Mouse (Mus musculus) forebrain, postnatal 0 days (tissue): ENCODE measurements around the gene Gm20708. TPM values are rescaled to one million over a fixed set of nuclear protein-coding genes. Genes with fewer than 3 reads are reported as not detected.

ENCODE experiments used
- ATAC-seq: fragments of 200-750 bp; cut with Nextera tagmentation; 2 replicates; pipeline ENCODE4 v1.8.0; 2017; ENCODE audit warnings: mild to moderate bottlenecking, moderate library complexity
- DNase-seq: peaks from one replicate; pipeline ENCODE4 v3.0.0-alpha.2; 2015
- H3K27ac ChIP-seq: fragments of 300-500 bp; sonication (generic); 2 replicates; pipeline ENCODE4 v1.5.1; 2014; ENCODE audit warnings: low read depth, mild to moderate bottlenecking, antibody characterized with exemption, low read length, moderate library complexity, mixed read lengths
- H3K27me3 ChIP-seq: fragments of 300-500 bp; sonication (generic); 2 replicates; pipeline ENCODE4 v1.6.1; 2014; ENCODE audit warnings: mild to moderate bottlenecking, low read length, mixed read lengths; ENCODE audit not compliant: insufficient read depth
- H3K36me3 ChIP-seq: fragments of 300-500 bp; sonication (generic); 2 replicates; pipeline ENCODE4 v1.6.1; 2014; ENCODE audit warnings: mild to moderate bottlenecking, moderate library complexity; ENCODE audit not compliant: insufficient read depth
- H3K4me1 ChIP-seq: fragments of 300-500 bp; sonication (generic); 2 replicates; pipeline ENCODE4 v1.6.1; 2014; ENCODE audit warnings: antibody characterized with exemption; ENCODE audit not compliant: insufficient read depth
- H3K4me2 ChIP-seq: fragments of 300-500 bp; sonication (generic); 2 replicates; pipeline ENCODE4 v1.6.1; 2014; ENCODE audit warnings: low read depth, mild to moderate bottlenecking, moderate library complexity
- H3K4me3 ChIP-seq: fragments of 300-500 bp; sonication (generic); 2 replicates; pipeline ENCODE4 v1.5.1; 2014; ENCODE audit warnings: low read depth, low read length, mixed read lengths
- H3K9ac ChIP-seq: fragments of 300-500 bp; sonication (generic); 2 replicates; pipeline ENCODE4 v1.6.1; 2014; ENCODE audit warnings: mild to moderate bottlenecking
- H3K9me3 ChIP-seq: fragments of 300-500 bp; sonication (generic); 2 replicates; pipeline ENCODE4 v1.6.1; 2016; ENCODE audit warnings: low read length
- CTCF ChIP-seq: sonication (generic); IDR thresholded peaks from 2 replicates; pipeline ENCODE4 v1.5.1; 2016; ENCODE audit warnings: antibody characterized with exemption, control low read depth, low read depth
- WGBS: fragments of 180-500 bp; shearing (Covaris S2); extraction: QIAGEN DNeasy Blood & Tissue Kit; methylation state at CpG from one replicate; pipeline ENCODE4 v1.1.7; 2014; 5-methylcytosine and 5-hydroxymethylcytosine counted together
- polyA plus RNA-seq: library from polyadenylated mRNA; unstranded; fragments of >200 nt; fragmentation: Nextera tagmentation; extraction: Ambion mirVana; gene quantifications from 2 replicates; pipeline ENCODE4 v1.2.1, GENCODE M21; 2015
- total RNA-seq: library from RNA; depleted of rRNA; stranded (reverse); fragments of >200 nt; gene quantifications from 2 replicates; pipeline ENCODE4 v1.2.3, GENCODE M21; 2014

Gene Gm20708
- total and polyA plus RNA-seq, 2 experiments from 2014 or later: 1.1 to 2.0 TPM

DNA sequence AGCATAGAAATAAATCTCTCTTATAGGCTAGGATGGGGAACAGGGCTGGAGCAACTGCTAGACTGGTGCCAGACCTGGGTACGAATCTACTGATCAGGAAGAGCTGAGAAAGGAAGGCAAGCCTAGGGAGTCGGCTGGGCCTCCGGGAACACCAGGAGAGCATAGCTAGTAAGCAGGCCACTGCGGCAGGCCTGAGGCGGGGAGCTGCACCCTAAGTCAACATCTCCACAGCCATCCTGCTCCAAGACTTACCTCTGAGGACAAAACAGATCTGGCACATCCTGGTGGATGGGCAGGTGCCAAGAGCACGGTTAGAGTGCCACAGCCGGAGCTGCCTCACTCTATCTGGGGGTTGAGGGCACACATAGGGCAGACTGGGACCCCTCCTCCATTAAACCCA, 10.7 kb downstream of the Gm20708 start:
- H3K9me3 ChIP-seq: no peaks in the 10 kb centered on the region
- no peak for ATAC-seq
- H3K4me3 ChIP-seq: no peak overlapping the region
- H3K9ac ChIP-seq: no peak overlapping the region
- H3K27ac ChIP-seq: no peak overlapping the region
- 96% methylated on average over 7 of the region's 7 CpGs for WGBS
- H3K36me3 ChIP-seq: no peaks in the 10 kb centered on the region
- H3K27me3 ChIP-seq: no peaks in the 10 kb centered on the region
- H3K4me2 ChIP-seq: no peak overlapping the region
- no peak for DNase-seq
- no peak for TF ChIP-seq CTCF
- H3K4me1 ChIP-seq: peaks cover 1% of the 10 kb centered on the region; the same call in 1 of the 2 replicates

DNA sequence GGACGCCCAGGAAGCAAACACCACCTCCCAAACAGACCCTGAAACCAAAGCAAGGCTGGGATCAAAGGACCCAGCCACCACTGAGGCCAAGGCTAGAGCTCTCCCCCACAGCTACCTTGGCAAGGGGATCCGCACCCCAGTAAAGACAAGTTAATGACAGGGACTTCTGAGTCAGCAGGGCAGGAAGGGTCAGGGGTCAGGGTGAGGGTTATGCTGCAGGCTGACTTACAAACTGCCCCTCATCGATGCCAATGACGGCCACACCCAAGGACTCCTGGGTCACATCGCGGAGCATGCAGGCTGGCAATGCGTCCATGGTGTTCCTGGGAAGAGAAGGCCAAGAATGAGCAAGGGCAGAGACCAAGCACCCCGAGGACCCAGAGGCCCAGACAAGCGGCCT, 12.4 kb downstream of the Gm20708 start:
- ATAC-seq: no peak
- no peak overlapping the region for H3K9ac ChIP-seq
- H3K36me3 ChIP-seq: no peaks in the 10 kb centered on the region
- no peaks in the 10 kb centered on the region for H3K9me3 ChIP-seq
- H3K4me3 ChIP-seq: no peak overlapping the region
- peaks cover 5% of the 10 kb centered on the region; the same call in 1 of the 2 replicates for H3K4me1 ChIP-seq
- no peak overlapping the region for H3K27ac ChIP-seq
- no peak for DNase-seq
- H3K27me3 ChIP-seq: no peaks in the 10 kb centered on the region
- no peak overlapping the region for H3K4me2 ChIP-seq
- WGBS: 96% methylated on average over 9 of the region's 9 CpGs
- no peak for TF ChIP-seq CTCF

DNA sequence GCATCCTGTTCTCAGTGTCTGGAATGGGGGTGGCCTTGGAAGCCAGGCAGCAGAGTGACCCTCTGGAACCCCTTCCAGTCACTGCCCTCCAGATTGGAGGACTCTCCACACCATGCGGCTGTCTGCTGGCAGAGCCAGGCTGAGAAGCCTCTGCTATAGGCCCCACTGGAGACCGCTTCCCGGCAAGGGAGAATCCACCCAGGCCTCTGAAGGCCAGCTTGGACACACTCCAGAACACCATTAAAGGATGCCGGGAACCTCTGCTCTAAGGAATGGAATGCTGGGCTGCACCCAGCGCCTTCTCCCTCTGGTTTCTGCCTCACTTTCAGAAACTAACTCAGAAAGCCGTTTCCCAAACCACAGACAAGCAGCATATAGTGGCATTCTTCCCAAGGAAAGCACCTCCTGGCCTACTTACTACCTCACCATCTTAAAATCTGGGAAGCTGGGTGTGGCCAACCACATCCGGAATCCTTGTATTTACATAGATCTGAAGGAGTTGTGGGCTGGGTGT, 13.3 kb downstream of the Gm20708 start:
- Histone ChIP-seq H3K27ac (no peak overlapping the region), H3K9me3 (no peaks in the 10 kb centered on the region), H3K4me1 (peaks cover 5% of the 10 kb centered on the region; the same call in 1 of the 2 replicates), H3K4me3 (no peak overlapping the region), H3K9ac (no peak overlapping the region), H3K27me3 (no peaks in the 10 kb centered on the region), H3K36me3 (no peaks in the 10 kb centered on the region), H3K4me2 (no peak overlapping the region)
- DNase-seq (no peak), ATAC-seq (no peak)
- 61% methylated on average over 7 of the region's 7 CpGs for WGBS
- TF ChIP-seq CTCF: no peak

DNA sequence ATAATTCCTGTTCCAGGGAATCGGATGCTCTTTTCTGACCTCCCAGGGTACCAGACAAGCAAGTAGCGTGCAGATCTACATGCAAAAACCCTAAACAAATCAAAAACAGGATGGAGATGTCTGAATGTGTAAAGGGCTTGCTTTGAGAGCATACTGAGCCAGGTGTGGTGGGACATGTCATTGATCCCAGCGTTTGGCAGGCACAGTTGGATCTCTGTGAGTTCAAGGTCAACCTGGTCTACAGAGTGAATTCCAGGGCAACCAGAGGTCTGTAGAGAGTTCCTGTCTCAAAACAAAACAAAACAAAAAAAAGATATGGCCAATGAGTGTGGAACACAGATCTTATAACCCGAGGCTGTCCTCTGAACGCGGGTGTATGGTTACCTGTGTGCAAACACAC, 13.9 kb downstream of the Gm20708 start:
- no peak for DNase-seq
- no peak for TF ChIP-seq CTCF
- Histone ChIP-seq H3K4me3 (no peak overlapping the region), H3K4me1 (peaks cover 5% of the 10 kb centered on the region; the same call in 1 of the 2 replicates), H3K9me3 (no peaks in the 10 kb centered on the region), H3K36me3 (no peaks in the 10 kb centered on the region), H3K27me3 (no peaks in the 10 kb centered on the region), H3K4me2 (no peak overlapping the region), H3K9ac (no peak overlapping the region), H3K27ac (no peak overlapping the region)
- 93% methylated on average over 6 of the region's 6 CpGs for WGBS
- no peak for ATAC-seq

DNA sequence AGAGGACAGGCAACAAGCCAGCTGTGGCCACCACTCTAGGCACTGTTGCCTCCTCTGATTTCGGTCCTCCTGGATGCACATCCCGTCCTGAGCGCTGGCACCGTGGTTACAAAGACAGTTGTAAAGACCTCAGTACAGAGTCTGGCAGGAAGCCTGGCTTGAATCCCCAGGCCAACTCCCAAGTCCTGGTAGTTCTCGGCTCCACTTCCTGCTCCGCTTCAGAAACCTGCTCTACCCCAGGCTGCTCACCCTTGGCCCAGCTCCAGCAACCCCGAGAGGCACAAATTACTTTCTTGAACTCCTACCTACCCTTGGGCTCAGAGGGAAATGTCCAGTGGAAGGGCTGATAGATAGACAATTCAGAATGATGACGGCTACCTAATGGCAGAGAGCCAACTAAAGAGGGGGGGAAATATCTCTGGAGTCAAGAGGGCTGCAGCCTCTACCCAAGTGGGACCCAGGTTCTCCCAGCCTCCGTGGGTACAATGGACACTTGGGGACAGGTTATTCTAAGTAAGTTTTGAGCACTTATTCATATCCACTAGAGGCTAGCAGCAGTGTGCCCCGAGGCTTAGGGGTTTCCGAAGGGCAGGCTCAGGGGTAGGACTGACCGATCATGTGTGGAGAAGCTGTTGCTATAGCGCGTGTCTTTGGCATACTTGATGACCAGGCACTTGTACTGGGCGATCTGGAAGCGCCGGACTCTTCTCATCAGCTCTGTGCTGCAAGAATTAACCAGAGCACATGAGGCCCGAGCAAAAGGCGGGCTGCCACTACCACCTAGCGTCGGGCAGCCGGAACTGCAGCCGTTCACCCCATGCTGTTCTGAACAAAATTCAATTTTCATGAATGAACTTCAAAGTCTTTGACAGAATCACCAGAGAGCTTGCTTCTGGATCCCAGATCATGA, 14.8 kb downstream of the Gm20708 start:
- Histone ChIP-seq H3K9ac (peak overlapping the region; percentile 25), H3K27me3 (no peaks in the 10 kb centered on the region), H3K4me2 (peak overlapping the region; percentile 85), H3K4me1 (peaks cover 5% of the 10 kb centered on the region; the same call in 1 of the 2 replicates), H3K27ac (no peak overlapping the region), H3K36me3 (no peaks in the 10 kb centered on the region), H3K4me3 (peak overlapping the region; percentile 47; the same call in 1 of the 2 replicates), H3K9me3 (no peaks in the 10 kb centered on the region)
- TF ChIP-seq CTCF: peak; percentile 96
- WGBS: 8% methylated on average over 23 of the region's 23 CpGs
- ATAC-seq: peak; percentile 84
- DNase-seq: peak; percentile 93

DNA sequence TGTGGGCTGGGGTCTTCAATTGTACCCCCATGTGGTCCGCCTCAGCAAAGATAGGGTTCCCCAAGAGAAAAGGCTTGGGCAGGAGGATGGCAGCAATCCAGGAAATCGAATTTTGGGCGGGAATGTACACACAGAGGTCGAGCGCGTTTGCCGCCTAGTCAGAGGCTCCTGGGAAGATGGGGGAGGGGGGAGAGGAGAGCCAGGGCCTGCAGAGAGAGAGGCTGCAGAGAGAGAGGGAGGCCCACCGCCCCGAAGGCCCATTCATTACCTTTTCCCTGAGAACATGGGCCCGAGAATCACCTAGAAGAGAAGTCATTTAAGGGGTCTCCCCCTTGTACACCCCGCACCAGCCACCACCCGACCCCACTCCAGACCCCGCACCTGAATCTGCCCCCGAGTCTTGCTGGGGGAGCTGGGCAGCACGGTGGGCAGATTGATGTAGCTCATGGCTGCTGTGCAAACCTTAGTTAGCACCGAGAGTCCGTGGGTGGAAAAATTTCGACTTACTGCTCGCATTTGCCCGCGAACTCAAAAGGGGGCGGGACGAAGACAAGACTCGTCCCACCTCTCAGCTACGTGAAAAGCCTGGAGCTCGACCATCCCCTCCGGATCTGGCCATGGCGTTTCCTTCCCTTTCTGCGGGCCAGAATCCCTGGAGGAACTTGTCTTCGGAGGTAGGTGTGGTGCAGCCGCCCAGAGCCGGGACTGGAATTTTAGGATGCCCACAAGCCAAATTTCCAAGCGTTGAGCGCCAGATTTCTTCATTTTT, 16.0 kb downstream of the Gm20708 start, which contains the start of the genes Afmid and Tk1:
Gene Afmid (plus strand): TSS at position 592 of the 769 bp plus-strand sequence.
Gene Tk1 (minus strand): TSS at position 760 of the 769 bp plus-strand sequence.
- peak; percentile 74 for ATAC-seq
- Histone ChIP-seq H3K9ac (peak within 1 kb of the TSS; percentile 58), H3K4me2 (peak within 1 kb of the TSS; percentile 85), H3K27ac (peak within 1 kb of the TSS; percentile 36), H3K27me3 (no peaks in the 10 kb centered on the region), H3K9me3 (no peaks in the 10 kb centered on the region), H3K4me1 (peaks cover 5% of the 10 kb centered on the region; the same call in 1 of the 2 replicates), H3K36me3 (no peaks in the 10 kb centered on the region), H3K4me3 (peak within 1 kb of the TSS; percentile 47)
- WGBS: under 1% methylated on average over 34 of the region's 34 CpGs
- TF ChIP-seq CTCF: no peak
- DNase-seq: peak; percentile 82
